Mouse (Mus musculus) heart, embryonic 15.5 days (tissue): ENCODE data around the gene Ttc17. TPM values are rescaled to one million over a fixed set of nuclear protein-coding genes. Genes with fewer than 3 reads are reported as not detected.

Source experiments
- microRNA counts: library from miRNA; unstranded; fragments of <30 nt; microRNA quantifications from one replicate; lab custom pipeline; 2016
- microRNA-seq: library from miRNA; unstranded; fragments of <30 nt; microRNA quantifications from one replicate; pipeline ENCODE4, GENCODE M21; 2016
- polyA plus RNA-seq: library from polyadenylated mRNA; unstranded; fragments of >200 nt; fragmentation: Nextera tagmentation; extraction: Ambion mirVana; gene quantifications from 2 replicates; pipeline ENCODE4 v1.2.1, GENCODE M21; 2015

The Ttc17 gene
- polyA plus RNA-seq, 1 experiment from 2014 or later = 14.6 TPM

MicroRNA genes within 50 kb of the gene (microRNA counts, 519-probe panel; counts per million panel counts)
- microRNA mmu-miR-670 (lab: Ali Mortazavi, UCI) = 2,443 counts per million, percentile 49 among the panel's probes with 10 or more counts

Small RNA genes within 50 kb of the gene (microRNA-seq; reads per million reads assigned to microRNA genes)
- gene Mir670 = 44.5 reads per million, percentile 40 among the genes with 10 or more reads in this experiment

Other genes with a start within 250 kb of the Ttc17 start
- gene Hsd17b12, start 248.7 kb downstream of the Ttc17 start, polyA plus RNA-seq = 58.7 and 70.3 TPM in 2 replicates
- gene Api5, start 31.4 kb upstream of the Ttc17 start, polyA plus RNA-seq = 70.0 and 84.7 TPM in 2 replicates